Mouse (Mus musculus): ENCODE measurements around the gene Fam19a1. TPM values are rescaled to one million over a fixed set of nuclear protein-coding genes. Genes with fewer than 3 reads are reported as not detected.

Gene Fam19a1
- polyA plus RNA-seq, 1 experiment: not detected

- H3K27ac ChIP-seq (ENCODE audit: insufficient read depth, low read length): no peak overlapping the region
- TF ChIP-seq POLR2A (IDR thresholded peaks at IDR 0.05; ENCODE audit: low read depth, low read length): no peak
- TF ChIP-seq CTCF (IDR thresholded peaks at IDR 0.05; ENCODE audit: extremely low read depth, insufficient read depth, insufficient read length, insufficient replicate concordance): no peak
- no peak for DNase-seq (ENCODE audit: low read depth in 1 of 2, low spot score in 2 of 2)
- WGBS: 96% methylated on average over 10 of the region's 10 CpGs
- H3K27me3 ChIP-seq (ENCODE audit: control insufficient read depth, insufficient read depth, low read length): no peaks in the 10 kb centered on the region
- no peaks in the 10 kb centered on the region for H3K36me3 ChIP-seq (ENCODE audit: control insufficient read depth, insufficient read depth, low read length)
- no peaks in the 10 kb centered on the region for H3K4me1 ChIP-seq (ENCODE audit: control insufficient read depth, insufficient read depth, insufficient read length)
- H3K4me3 ChIP-seq (ENCODE audit: extremely low read depth, insufficient read depth, insufficient read length): no peak overlapping the region
Measured at GRCm38 (mm10) chr6:96595201-96595600, 482.2 kb downstream of the Fam19a1 start.

GRCm38 (mm10) chr6:96624196-96624595, 511.2 kb downstream of the Fam19a1 start:
- WGBS: 68% methylated on average over 1 of the region's 1 CpGs
- DNase-seq (ENCODE audit: low read depth in 1 of 2, low spot score in 2 of 2): no peak
- no peaks in the 10 kb centered on the region for H3K36me3 ChIP-seq (ENCODE audit: control insufficient read depth, insufficient read depth, low read length)
- H3K4me1 ChIP-seq (ENCODE audit: control insufficient read depth, insufficient read depth, insufficient read length): no peaks in the 10 kb centered on the region
- H3K27me3 ChIP-seq (ENCODE audit: control insufficient read depth, insufficient read depth, low read length): no peaks in the 10 kb centered on the region
- no peak overlapping the region for H3K4me3 ChIP-seq (ENCODE audit: extremely low read depth, insufficient read depth, insufficient read length)
- H3K27ac ChIP-seq (ENCODE audit: insufficient read depth, low read length): no peak overlapping the region
- TF ChIP-seq POLR2A (IDR thresholded peaks at IDR 0.05; ENCODE audit: low read depth, low read length) (no peak), CTCF (IDR thresholded peaks at IDR 0.05; ENCODE audit: extremely low read depth, insufficient read depth, insufficient read length, insufficient replicate concordance) (no peak)

- DNase-seq (ENCODE audit: low read depth in 1 of 2, low spot score in 2 of 2): no peak
- 87% methylated on average over 6 of the region's 6 CpGs for WGBS
- H3K4me1 ChIP-seq (ENCODE audit: control insufficient read depth, insufficient read depth, insufficient read length): no peaks in the 10 kb centered on the region
- H3K4me3 ChIP-seq (ENCODE audit: extremely low read depth, insufficient read depth, insufficient read length): no peak overlapping the region
- no peaks in the 10 kb centered on the region for H3K36me3 ChIP-seq (ENCODE audit: control insufficient read depth, insufficient read depth, low read length)
- no peaks in the 10 kb centered on the region for H3K27me3 ChIP-seq (ENCODE audit: control insufficient read depth, insufficient read depth, low read length)
- H3K27ac ChIP-seq (ENCODE audit: insufficient read depth, low read length): no peak overlapping the region
- TF ChIP-seq CTCF (IDR thresholded peaks at IDR 0.05; ENCODE audit: extremely low read depth, insufficient read depth, insufficient read length, insufficient replicate concordance): no peak
- TF ChIP-seq POLR2A (IDR thresholded peaks at IDR 0.05; ENCODE audit: low read depth, low read length): no peak
Measured at GRCm38 (mm10) chr6:96631518-96631917, 518.6 kb downstream of the Fam19a1 start.

- H3K4me1 ChIP-seq (ENCODE audit: control insufficient read depth, insufficient read depth, insufficient read length): no peaks in the 10 kb centered on the region
- no peak for DNase-seq (ENCODE audit: low read depth in 1 of 2, low spot score in 2 of 2)
- no peak overlapping the region for H3K27ac ChIP-seq (ENCODE audit: insufficient read depth, low read length)
- TF ChIP-seq POLR2A (IDR thresholded peaks at IDR 0.05; ENCODE audit: low read depth, low read length): no peak
- no peak for TF ChIP-seq CTCF (IDR thresholded peaks at IDR 0.05; ENCODE audit: extremely low read depth, insufficient read depth, insufficient read length, insufficient replicate concordance)
- no peak overlapping the region for H3K4me3 ChIP-seq (ENCODE audit: extremely low read depth, insufficient read depth, insufficient read length)
- H3K36me3 ChIP-seq (ENCODE audit: control insufficient read depth, insufficient read depth, low read length): no peaks in the 10 kb centered on the region
- no peaks in the 10 kb centered on the region for H3K27me3 ChIP-seq (ENCODE audit: control insufficient read depth, insufficient read depth, low read length)
- 65% methylated on average over 3 of the region's 3 CpGs for WGBS
Measured at GRCm38 (mm10) chr6:96632243-96632642, 519.3 kb downstream of the Fam19a1 start.

- no peaks in the 10 kb centered on the region for H3K4me1 ChIP-seq (ENCODE audit: control insufficient read depth, insufficient read depth, insufficient read length)
- 71% methylated on average over 2 of the region's 2 CpGs for WGBS
- H3K4me3 ChIP-seq (ENCODE audit: extremely low read depth, insufficient read depth, insufficient read length): no peak overlapping the region
- no peak overlapping the region for H3K27ac ChIP-seq (ENCODE audit: insufficient read depth, low read length)
- no peaks in the 10 kb centered on the region for H3K27me3 ChIP-seq (ENCODE audit: control insufficient read depth, insufficient read depth, low read length)
- H3K36me3 ChIP-seq (ENCODE audit: control insufficient read depth, insufficient read depth, low read length): no peaks in the 10 kb centered on the region
- no peak for DNase-seq (ENCODE audit: low read depth in 1 of 2, low spot score in 2 of 2)
- TF ChIP-seq CTCF (IDR thresholded peaks at IDR 0.05; ENCODE audit: extremely low read depth, insufficient read depth, insufficient read length, insufficient replicate concordance) (no peak), POLR2A (IDR thresholded peaks at IDR 0.05; ENCODE audit: low read depth, low read length) (no peak)
Measured at GRCm38 (mm10) chr6:96635663-96636062, 522.7 kb downstream of the Fam19a1 start.

- 81% methylated on average over 2 of the region's 2 CpGs for WGBS
- Histone ChIP-seq H3K36me3 (ENCODE audit: control insufficient read depth, insufficient read depth, low read length) (no peaks in the 10 kb centered on the region), H3K27me3 (ENCODE audit: control insufficient read depth, insufficient read depth, low read length) (no peaks in the 10 kb centered on the region), H3K4me1 (ENCODE audit: control insufficient read depth, insufficient read depth, insufficient read length) (no peaks in the 10 kb centered on the region), H3K4me3 (ENCODE audit: extremely low read depth, insufficient read depth, insufficient read length) (no peak overlapping the region), H3K27ac (ENCODE audit: insufficient read depth, low read length) (no peak overlapping the region)
- TF ChIP-seq POLR2A (IDR thresholded peaks at IDR 0.05; ENCODE audit: low read depth, low read length): no peak
- TF ChIP-seq CTCF (IDR thresholded peaks at IDR 0.05; ENCODE audit: extremely low read depth, insufficient read depth, insufficient read length, insufficient replicate concordance): no peak
- no peak for DNase-seq (ENCODE audit: low read depth in 1 of 2, low spot score in 2 of 2)
Measured at GRCm38 (mm10) chr6:96648742-96649141, 535.8 kb downstream of the Fam19a1 start.

- H3K4me3 ChIP-seq (ENCODE audit: extremely low read depth, insufficient read depth, insufficient read length): no peak overlapping the region
- no peak for TF ChIP-seq POLR2A (IDR thresholded peaks at IDR 0.05; ENCODE audit: low read depth, low read length)
- TF ChIP-seq CTCF (IDR thresholded peaks at IDR 0.05; ENCODE audit: extremely low read depth, insufficient read depth, insufficient read length, insufficient replicate concordance): no peak
- H3K27me3 ChIP-seq (ENCODE audit: control insufficient read depth, insufficient read depth, low read length): no peaks in the 10 kb centered on the region
- WGBS: 86% methylated on average over 5 of the region's 5 CpGs
- DNase-seq (ENCODE audit: low read depth in 1 of 2, low spot score in 2 of 2): no peak
- H3K4me1 ChIP-seq (ENCODE audit: control insufficient read depth, insufficient read depth, insufficient read length): no peaks in the 10 kb centered on the region
- H3K36me3 ChIP-seq (ENCODE audit: control insufficient read depth, insufficient read depth, low read length): no peaks in the 10 kb centered on the region
- no peak overlapping the region for H3K27ac ChIP-seq (ENCODE audit: insufficient read depth, low read length)
Measured at GRCm38 (mm10) chr6:96649267-96649666, 536.3 kb downstream of the Fam19a1 start.
